Mouse (Mus musculus) right cerebral cortex, adult 2 months (tissue): ENCODE measurements around the gene Tk1.
A peak's percentile ranks its signal among the peaks of the same experiment; 100 is the strongest.
"Not testable (repeated sequence)": the region's sequence is repeated elsewhere in the genome, so short reads cannot be mapped to it uniquely, and the experiment has no call there.

Source experiments
- DNase-seq, 2 experiments: peaks; one replicate each; pipeline ENCODE4 v3.0.0; 2021 to 2022; ENCODE audit warnings: low spot score in 2 of 2

Gene Tk1

DNA sequence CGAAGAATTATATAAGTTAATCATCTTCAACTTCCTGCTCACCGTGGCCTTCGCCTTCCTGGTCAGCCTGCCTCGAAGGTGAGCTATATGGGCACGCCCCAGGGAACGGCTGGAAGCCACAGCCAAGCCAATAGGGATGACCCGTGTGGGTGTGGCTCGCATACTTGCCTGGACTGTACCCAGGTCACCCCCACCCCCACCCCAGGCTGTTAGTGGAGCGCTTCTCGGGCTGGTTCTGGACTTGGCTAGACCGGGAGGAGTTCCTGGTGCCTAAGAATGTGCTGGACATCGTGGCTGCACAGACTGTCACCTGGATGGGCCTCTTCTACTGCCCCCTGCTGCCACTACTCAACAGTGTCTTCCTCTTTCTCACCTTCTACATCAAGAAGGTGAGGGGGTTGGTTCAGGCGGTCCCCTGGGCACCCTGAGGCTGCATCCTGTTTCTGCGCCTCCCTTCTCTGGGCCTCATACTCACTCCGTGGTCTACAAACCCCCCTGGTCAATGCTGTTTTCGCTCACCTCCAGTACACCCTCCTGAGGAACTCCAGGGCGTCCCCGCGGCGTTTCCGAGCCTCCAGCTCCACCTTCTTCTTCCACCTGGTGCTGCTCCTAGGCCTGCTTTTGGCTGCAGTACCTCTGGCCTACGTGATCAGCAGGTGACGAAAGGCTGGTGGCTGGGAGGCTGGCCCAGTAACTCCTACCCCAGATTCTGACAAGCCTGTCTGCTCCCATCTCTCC lies 35.0 kb downstream of the Tk1 start:
- no peak for DNase-seq

- DNase-seq, result peak; percentile 66 to 67
These were observed 35.6 kb downstream of the Tk1 start for GRCm38 (mm10) chr11:117790286-117790685.

DNA sequence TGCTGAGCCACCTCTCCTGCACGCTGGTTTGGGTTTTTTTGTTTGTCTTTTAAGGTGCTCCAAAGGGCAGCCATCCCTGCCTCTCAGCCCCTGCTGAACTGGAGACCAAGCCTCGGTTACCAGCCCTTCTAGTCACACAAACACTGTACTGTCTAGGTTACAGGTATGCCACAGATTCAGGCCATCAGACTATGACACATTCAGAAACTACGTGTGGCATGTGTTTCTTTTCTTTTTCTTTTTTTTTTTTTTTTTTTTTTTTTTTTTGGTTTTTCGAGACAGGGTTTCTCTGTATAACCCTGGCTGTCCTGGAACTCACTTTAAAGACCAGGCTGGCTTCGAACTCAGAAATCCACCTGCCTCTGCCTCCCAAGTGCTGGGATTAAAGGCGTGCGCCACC lies 37.4 kb downstream of the Tk1 start:
- DNase-seq, result not testable (repeated sequence)

DNA sequence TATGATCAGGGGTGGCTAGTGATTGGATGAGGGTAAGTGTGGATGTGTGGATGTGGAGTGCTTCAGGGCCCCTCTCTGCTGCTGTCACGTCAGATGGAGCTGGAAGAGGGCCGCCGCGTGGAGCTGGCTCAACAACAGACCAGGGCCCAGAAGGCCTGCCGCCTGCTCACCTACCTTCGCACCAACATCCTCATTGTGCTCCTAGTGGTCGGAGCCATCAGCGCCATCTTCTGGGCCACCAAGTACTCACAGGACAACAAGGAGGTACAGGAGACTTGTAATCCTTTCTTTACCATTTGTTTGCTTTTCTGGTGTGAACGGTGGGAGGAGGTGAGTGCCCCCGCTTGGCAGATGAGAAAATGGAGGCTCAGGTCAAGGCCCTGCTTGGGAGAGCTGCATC lies 39.6 kb downstream of the Tk1 start:
- DNase-seq, result peak in 1 of 2 experiments; percentile 64

- DNase-seq, result no peak
These were observed 42.1 kb downstream of the Tk1 start for GRCm38 (mm10) chr11:117783683-117784309.

- no peak for DNase-seq
These were observed 42.8 kb downstream of the Tk1 start for GRCm38 (mm10) chr11:117783089-117783488.

- DNase-seq, result no peak
These were observed 43.2 kb downstream of the Tk1 start for GRCm38 (mm10) chr11:117782705-117783034.

GRCm38 (mm10) chr11:117781993-117782704 lies 43.7 kb downstream of the Tk1 start, which contains the start of the genes Tmc8 and Tmc6:
Tmc8 (plus strand) TSS chr11:117782076.
Tmc6 (minus strand) TSS chr11:117782198.
- DNase-seq, result no peak

- no peak for DNase-seq
These were observed 44.6 kb downstream of the Tk1 start for GRCm38 (mm10) chr11:117781199-117781821.

DNA sequence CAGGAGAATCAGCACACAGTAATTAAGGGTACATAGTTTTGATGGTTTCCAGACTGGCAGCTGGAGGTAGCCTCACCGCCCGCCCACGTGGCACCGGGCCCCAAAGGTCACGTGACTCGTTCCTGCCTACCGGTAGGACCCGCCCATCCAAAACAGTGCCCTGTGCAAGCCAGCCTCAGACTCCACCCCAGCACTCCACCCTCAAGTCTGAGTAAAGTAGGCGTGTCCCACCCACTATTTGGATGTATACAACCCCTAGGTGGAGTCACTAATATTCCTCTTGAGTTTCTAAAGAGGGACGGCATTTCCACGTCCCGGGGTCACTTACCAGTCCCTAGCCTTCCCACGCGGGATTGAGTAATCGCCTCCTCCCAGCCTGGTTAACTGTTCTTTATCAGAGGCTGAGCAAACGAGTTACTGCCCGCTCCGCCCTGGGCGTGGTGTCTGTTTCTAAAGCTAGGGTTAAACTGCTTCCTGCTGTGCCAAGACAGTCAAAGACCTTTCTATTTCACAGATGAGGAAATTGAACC lies 45.2 kb downstream of the Tk1 start:
- DNase-seq, result peak; percentile 45 to 46

- no peak for DNase-seq
These were observed 45.7 kb downstream of the Tk1 start for GRCm38 (mm10) chr11:117780199-117780515.

GRCm38 (mm10) chr11:117779434-117780198 lies 46.3 kb downstream of the Tk1 start:
- DNase-seq, result no peak

DNA sequence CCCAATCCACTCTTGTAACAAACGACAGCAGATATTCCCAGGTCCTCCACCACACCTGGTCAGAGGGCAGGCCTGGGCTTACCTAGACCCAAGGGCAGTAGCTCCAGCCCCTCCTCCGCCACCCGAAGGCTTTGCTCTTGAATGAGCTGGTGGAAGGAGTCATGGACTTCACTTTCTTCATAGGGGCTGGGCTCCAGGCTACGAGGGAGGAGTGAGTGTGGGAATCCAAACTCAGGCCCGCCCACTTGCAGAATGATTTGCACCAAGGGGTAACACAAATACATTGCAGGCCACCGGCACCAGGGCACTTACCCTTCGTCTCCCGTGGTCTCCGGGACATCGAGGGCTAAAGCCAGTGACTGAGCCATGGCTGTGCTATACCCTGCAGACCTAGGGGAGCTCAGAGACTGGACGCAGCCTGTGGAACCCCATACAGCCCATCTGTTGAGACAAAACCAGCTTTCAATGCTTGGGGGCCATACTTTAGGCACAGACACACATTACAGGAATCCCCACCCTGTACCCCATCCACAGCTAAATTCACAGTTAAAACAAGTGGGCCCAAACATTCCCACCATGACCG lies 47.0 kb downstream of the Tk1 start:
- DNase-seq, result no peak

GRCm38 (mm10) chr11:117778031-117778430 lies 47.9 kb downstream of the Tk1 start:
- DNase-seq, result no peak

GRCm38 (mm10) chr11:117777111-117777510 lies 48.8 kb downstream of the Tk1 start:
- DNase-seq, result no peak

GRCm38 (mm10) chr11:117776085-117776792 lies 49.7 kb downstream of the Tk1 start:
- DNase-seq, result no peak

GRCm38 (mm10) chr11:117775540-117775939 lies 50.4 kb downstream of the Tk1 start:
- DNase-seq, result no peak

GRCm38 (mm10) chr11:117774925-117775324 lies 51.0 kb downstream of the Tk1 start:
- no peak for DNase-seq

GRCm38 (mm10) chr11:117772352-117772751 lies 53.5 kb downstream of the Tk1 start:
- no peak for DNase-seq

- no peak for DNase-seq
These were observed 55.5 kb downstream of the Tk1 start for GRCm38 (mm10) chr11:117770407-117770806.

- no peak for DNase-seq
These were observed 56.2 kb downstream of the Tk1 start for GRCm38 (mm10) chr11:117769683-117770047.
